Mouse (Mus musculus) brown adipose tissue, adult 24 weeks (tissue): ENCODE measurements around the gene Slc25a34. TPM values are rescaled to one million over a fixed set of nuclear protein-coding genes. Genes with fewer than 3 reads are reported as not detected.

Experiments used
- H3K27ac ChIP-seq: fragments of 200-500 bp; replicated peaks from 2 replicates; pipeline ENCODE4 v1.5.1; 2012; ENCODE audit warnings: low read depth, mild to moderate bottlenecking, low read length
- H3K4me1 ChIP-seq: fragments of 200-500 bp; 2 replicates; pipeline ENCODE4 v1.6.1; 2012; ENCODE audit warnings: low read length, mixed read lengths; ENCODE audit not compliant: control insufficient read depth, insufficient read depth, insufficient read length
- H3K4me3 ChIP-seq: fragments of 200-500 bp; 2 replicates; pipeline ENCODE4 v1.5.1; 2012; ENCODE audit warnings: low read depth, mild to moderate bottlenecking, low read length, moderate library complexity; ENCODE audit not compliant: insufficient read depth
- polyA plus RNA-seq: library from polyadenylated mRNA; stranded (reverse); fragments of >200 nt; gene quantifications from 2 replicates; pipeline ENCODE4 v1.2.4, GENCODE M21; 2012; ENCODE audit not compliant: missing spikeins, insufficient read depth, insufficient read length

Gene Slc25a34
- polyA plus RNA-seq, 1 experiment = 12.7 TPM

- H3K4me3 ChIP-seq = no peak overlapping the region
- H3K27ac ChIP-seq = no peak overlapping the region
- H3K4me1 ChIP-seq = peaks cover 18% of the 10 kb centered on the region
Observed at GRCm38 (mm10) chr4:141616811-141617210, 6.8 kb downstream of the Slc25a34 start.

DNA sequence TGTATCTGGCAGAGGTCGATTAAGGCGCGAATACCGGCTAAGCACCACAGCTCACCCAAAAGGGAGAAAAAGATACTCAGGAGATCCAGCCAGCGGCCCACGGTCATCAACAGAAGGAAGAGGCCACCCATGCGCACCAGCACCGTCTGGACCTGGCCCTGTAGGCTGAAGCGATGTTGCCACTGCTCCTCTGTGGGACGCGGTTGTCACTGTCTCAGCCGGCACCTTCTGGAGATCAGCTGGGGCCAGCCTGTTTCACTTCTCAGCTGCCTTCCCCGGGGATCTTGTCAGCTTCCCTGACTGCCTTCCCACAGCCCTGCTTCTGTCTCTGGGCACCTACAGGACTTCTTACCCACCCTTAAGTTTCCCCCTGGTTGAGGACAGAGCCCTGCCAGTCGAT is 8.7 kb downstream of the Slc25a34 start:
- no peak overlapping the region for H3K4me3 ChIP-seq
- H3K4me1 ChIP-seq = peaks cover 12% of the 10 kb centered on the region
- no peak overlapping the region for H3K27ac ChIP-seq

GRCm38 (mm10) chr4:141609538-141609937 is 14.1 kb downstream of the Slc25a34 start:
- H3K4me3 ChIP-seq = no peak overlapping the region
- no peak overlapping the region for H3K27ac ChIP-seq

GRCm38 (mm10) chr4:141605861-141606260 is 17.8 kb downstream of the Slc25a34 start, which contains the start of gene Fblim1:
Gene Fblim1, minus strand, starts transcription at chr4:141606096.
- Histone ChIP-seq H3K4me3 (peak within 1 kb of the TSS; percentile 46), H3K4me1 (peaks cover 39% of the 10 kb centered on the region), H3K27ac (peak within 1 kb of the TSS; percentile 59)

More at GRCm38 (mm10) chr4:141609538-141609937, 14.1 kb downstream of the Slc25a34 start:
- H3K4me1 ChIP-seq = peaks cover 7% of the 10 kb centered on the region

- H3K27ac ChIP-seq = peak overlapping the region; percentile 59
- H3K4me1 ChIP-seq = peaks cover 39% of the 10 kb centered on the region
- peak overlapping the region; percentile 46 for H3K4me3 ChIP-seq
Observed at GRCm38 (mm10) chr4:141605421-141605820, 18.2 kb downstream of the Slc25a34 start.

GRCm38 (mm10) chr4:141604493-141604892 is 19.1 kb downstream of the Slc25a34 start:
- Histone ChIP-seq H3K27ac (no peak overlapping the region), H3K4me1 (peaks cover 35% of the 10 kb centered on the region), H3K4me3 (no peak overlapping the region)

DNA sequence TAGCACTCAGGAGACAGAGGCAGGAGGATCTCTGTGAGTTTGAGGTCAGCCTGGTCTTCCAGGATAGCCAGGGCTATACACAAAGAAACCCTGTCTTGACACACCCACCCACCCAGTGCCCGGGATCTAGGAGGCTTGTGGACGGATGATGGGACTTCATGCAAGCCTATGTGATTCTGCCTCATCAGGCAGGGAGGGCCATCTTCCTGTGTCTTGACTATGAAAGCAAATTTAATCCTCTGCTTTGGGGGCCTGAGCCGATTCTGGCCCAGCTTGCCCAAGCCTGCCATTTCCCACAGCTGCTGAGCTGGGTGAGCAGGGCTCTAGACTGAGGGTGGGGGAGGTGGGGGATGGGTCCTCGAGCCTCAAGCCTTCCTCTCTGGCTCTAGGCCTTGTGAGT is 19.7 kb downstream of the Slc25a34 start:
- Histone ChIP-seq H3K4me3 (no peak overlapping the region), H3K4me1 (peaks cover 34% of the 10 kb centered on the region), H3K27ac (no peak overlapping the region)

DNA sequence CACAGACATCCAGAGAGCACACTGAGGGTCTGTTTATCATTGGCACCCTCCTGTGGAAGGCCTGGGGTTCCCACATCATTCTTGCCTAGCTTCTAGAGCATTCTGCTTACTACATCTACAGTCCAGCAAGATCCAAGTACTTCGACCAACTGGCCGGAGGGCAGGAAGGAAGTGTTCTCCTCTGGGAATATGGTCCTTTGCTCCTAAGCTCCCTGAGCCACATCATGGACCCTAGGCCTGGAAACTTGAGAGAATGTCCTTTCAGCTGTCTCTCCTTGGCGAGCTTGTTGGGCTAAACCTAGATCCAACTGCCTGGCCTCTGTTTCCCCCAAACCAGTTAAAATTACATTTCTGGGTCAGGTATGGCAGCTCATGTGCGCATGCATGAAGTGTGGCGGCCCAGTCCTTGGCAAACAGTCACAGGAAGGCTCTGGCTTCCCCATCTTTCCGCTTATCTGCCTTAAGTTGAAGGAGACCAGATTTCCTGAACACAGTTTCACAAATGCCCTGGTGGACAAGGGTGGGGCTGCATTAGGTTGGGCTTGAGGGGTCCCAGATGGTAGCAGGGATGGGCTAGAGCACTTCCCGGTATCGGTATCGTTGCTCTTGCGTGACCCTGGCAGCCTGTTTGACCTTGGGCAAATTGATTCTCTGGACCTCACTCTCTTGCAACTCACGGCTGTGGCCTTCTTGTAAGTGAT is 20.9 kb downstream of the Slc25a34 start:
- no peak overlapping the region for H3K4me3 ChIP-seq
- H3K27ac ChIP-seq = peak overlapping the region; percentile 69
- peaks cover 36% of the 10 kb centered on the region for H3K4me1 ChIP-seq

GRCm38 (mm10) chr4:141601148-141601862 is 22.3 kb downstream of the Slc25a34 start:
- Histone ChIP-seq H3K27ac (peak overlapping the region; percentile 69; the same call in 1 of the 2 replicates), H3K4me3 (no peak overlapping the region), H3K4me1 (peaks cover 36% of the 10 kb centered on the region)

DNA sequence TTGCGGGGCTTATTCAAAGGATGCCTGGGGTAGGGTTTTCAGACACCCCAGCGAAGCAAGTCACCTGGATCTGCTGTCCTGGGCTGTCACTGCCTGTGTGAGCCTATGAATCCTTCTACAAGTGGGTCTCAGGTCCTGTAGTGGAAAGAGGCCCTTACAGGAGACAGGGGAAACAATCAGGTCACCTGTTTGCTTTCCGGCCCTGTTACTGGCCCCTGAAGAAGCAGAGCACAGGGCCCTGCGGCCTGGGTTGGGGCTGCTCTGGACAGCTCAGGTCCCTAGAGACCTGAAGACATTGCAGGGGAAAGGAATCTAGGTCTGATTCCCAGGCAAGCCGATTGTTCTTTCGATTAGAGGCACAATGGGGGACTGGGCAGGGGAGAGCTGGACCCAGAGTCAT is 23.3 kb downstream of the Slc25a34 start:
- Histone ChIP-seq H3K4me3 (no peak overlapping the region), H3K27ac (peak overlapping the region; percentile 40; the same call in 1 of the 2 replicates), H3K4me1 (peaks cover 36% of the 10 kb centered on the region)

GRCm38 (mm10) chr4:141599251-141600141 is 24.1 kb downstream of the Slc25a34 start:
- Histone ChIP-seq H3K4me1 (peaks cover 34% of the 10 kb centered on the region), H3K4me3 (peak overlapping the region; percentile 63), H3K27ac (peak overlapping the region; percentile 89)

DNA sequence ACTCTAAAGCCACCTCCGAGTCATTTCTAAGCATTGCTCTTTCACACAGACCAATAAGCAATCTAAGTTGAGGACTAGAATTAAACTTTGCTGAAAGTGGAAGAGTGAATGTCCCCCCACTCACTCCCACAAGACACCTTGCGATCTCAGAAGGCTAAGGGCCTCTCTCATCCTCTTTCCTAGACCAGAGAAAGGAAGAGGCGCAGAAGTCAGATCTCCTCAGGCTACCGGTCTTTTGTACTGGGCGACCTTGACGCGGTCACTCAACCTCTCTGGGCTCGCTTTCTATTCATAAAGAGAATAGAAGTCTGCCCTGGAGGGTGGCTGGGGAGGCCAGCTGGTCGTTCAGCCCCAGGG is 24.7 kb downstream of the Slc25a34 start:
- peaks cover 28% of the 10 kb centered on the region for H3K4me1 ChIP-seq
- peak overlapping the region; percentile 63 for H3K4me3 ChIP-seq
- peak overlapping the region; percentile 89 for H3K27ac ChIP-seq

DNA sequence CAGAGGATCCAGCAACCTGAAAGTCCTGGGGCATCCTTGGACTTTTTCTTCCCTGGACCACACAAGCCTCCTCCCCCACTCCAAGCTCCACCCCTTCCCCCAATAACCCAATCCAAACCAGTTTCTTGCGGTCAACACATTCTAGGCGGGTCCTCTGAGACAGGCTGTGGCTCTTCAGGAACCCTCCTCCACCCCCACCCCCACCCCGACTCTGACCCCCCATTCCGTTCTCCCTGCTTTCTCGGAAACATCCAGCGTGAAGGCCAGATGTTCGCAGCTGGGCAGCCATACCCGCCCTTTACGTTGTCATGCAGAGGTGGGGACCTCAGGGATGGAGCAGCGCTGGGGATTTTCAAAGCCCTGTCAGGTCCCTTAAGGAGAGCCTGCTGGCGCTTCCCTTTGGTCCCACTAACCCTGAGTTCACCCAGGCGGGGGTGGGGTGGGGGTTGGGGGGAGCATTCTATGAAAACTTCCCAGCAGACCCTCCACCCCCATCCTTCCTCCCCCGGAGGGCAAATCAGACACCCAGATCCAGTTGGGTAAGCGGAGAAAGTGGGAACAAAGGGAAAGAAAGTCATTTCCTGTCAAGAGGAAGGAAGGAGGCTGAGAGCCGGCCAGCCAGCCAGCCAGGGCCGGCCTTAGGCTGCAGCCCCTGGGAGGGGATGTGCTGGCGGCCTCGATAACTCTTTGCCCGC is 25.3 kb downstream of the Slc25a34 start:
- Histone ChIP-seq H3K4me1 (peaks cover 25% of the 10 kb centered on the region), H3K4me3 (peak overlapping the region; percentile 63)

GRCm38 (mm10) chr4:141596700-141597328 is 26.8 kb downstream of the Slc25a34 start:
- Histone ChIP-seq H3K4me1 (peaks cover 12% of the 10 kb centered on the region), H3K27ac (no peak overlapping the region)

More for the DNA sequence above, 25.3 kb downstream of the Slc25a34 start:
- H3K27ac ChIP-seq = peak overlapping the region; percentile 89

More at GRCm38 (mm10) chr4:141596700-141597328, 26.8 kb downstream of the Slc25a34 start:
- H3K4me3 ChIP-seq = no peak overlapping the region
